Mouse (Mus musculus) liver, postnatal 0 days (tissue): ENCODE data around the gene Tmem88. TPM values are rescaled to one million over a fixed set of nuclear protein-coding genes. Genes with fewer than 3 reads are reported as not detected.
A peak's percentile ranks its signal among the peaks of the same experiment; 100 is the strongest.

Experiments
- ATAC-seq: fragments of 200-750 bp; cut with Nextera tagmentation; 2 replicates; pipeline ENCODE4 v1.8.0; 2017; ENCODE audit warnings: mild to moderate bottlenecking, moderate library complexity
- DNase-seq: peaks from one replicate; pipeline ENCODE4 v3.0.0-alpha.2; 2016
- H3K27ac ChIP-seq: fragments of 300-500 bp; sonication (generic); 2 replicates; pipeline ENCODE4 v1.5.1; 2014; ENCODE audit warnings: antibody characterized with exemption, moderate library complexity, mild to moderate bottlenecking, low read depth
- H3K27me3 ChIP-seq: fragments of 300-500 bp; sonication (generic); 2 replicates; pipeline ENCODE4 v1.6.1; 2014; ENCODE audit warnings: low read length, control low read depth, mixed read lengths; ENCODE audit not compliant: insufficient read depth
- H3K36me3 ChIP-seq: fragments of 300-500 bp; sonication (generic); replicated peaks from 2 replicates; pipeline ENCODE4 v1.6.1; 2014; ENCODE audit warnings: mild to moderate bottlenecking, control low read depth, low read length, moderate library complexity, mixed read lengths; ENCODE audit not compliant: insufficient read depth
- H3K4me1 ChIP-seq: fragments of 300-500 bp; sonication (generic); 2 replicates; pipeline ENCODE4 v1.6.1; 2014; ENCODE audit warnings: antibody characterized with exemption, mild to moderate bottlenecking, control low read depth; ENCODE audit not compliant: insufficient read depth
- H3K4me2 ChIP-seq: fragments of 300-500 bp; sonication (generic); 2 replicates; pipeline ENCODE4 v1.6.1; 2014; ENCODE audit warnings: low read depth, mild to moderate bottlenecking, low read length, moderate library complexity, mixed read lengths
- H3K4me3 ChIP-seq: fragments of 300-500 bp; sonication (generic); 2 replicates; pipeline ENCODE4 v1.5.1; 2014; ENCODE audit warnings: low read depth, low read length
- H3K9ac ChIP-seq: fragments of 300-500 bp; sonication (generic); replicated peaks from 2 replicates; pipeline ENCODE4 v1.6.1; 2014; ENCODE audit warnings: mild to moderate bottlenecking, moderate library complexity
- H3K9me3 ChIP-seq: fragments of 300-500 bp; sonication (generic); 2 replicates; pipeline ENCODE4 v1.6.1; 2016; ENCODE audit warnings: mild to moderate bottlenecking, control low read depth, low read length, mixed read lengths
- CTCF ChIP-seq: sonication (generic); IDR thresholded peaks from 2 replicates; pipeline ENCODE4 v1.5.1; 2016; ENCODE audit warnings: antibody characterized with exemption, low read depth
- EP300 ChIP-seq: IDR thresholded peaks from 2 replicates; pipeline ENCODE4 v1.6.1; 2016; ENCODE audit warnings: antibody characterized with exemption, low read depth, mild to moderate bottlenecking
- WGBS: fragments of 180-500 bp; shearing (Covaris S2); extraction: QIAGEN DNeasy Blood & Tissue Kit; methylation state at CpG from one replicate; pipeline ENCODE4 v1.1.7; 2014; ENCODE audit not compliant: insufficient replicate concordance; 5-methylcytosine and 5-hydroxymethylcytosine counted together
- polyA plus RNA-seq: library from polyadenylated mRNA; unstranded; fragments of >200 nt; fragmentation: Nextera tagmentation; extraction: Ambion mirVana; gene quantifications from 2 replicates; pipeline ENCODE4 v1.2.1, GENCODE M21; 2015

Tmem88 gene
- polyA plus RNA-seq, 1 experiment from 2014 or later: 12.3 TPM

GRCm38 (mm10) chr11:69367616-69368355 is 30.2 kb downstream of the Tmem88 start:
- peaks cover 48% of the 10 kb centered on the region for H3K4me1 ChIP-seq

DNA sequence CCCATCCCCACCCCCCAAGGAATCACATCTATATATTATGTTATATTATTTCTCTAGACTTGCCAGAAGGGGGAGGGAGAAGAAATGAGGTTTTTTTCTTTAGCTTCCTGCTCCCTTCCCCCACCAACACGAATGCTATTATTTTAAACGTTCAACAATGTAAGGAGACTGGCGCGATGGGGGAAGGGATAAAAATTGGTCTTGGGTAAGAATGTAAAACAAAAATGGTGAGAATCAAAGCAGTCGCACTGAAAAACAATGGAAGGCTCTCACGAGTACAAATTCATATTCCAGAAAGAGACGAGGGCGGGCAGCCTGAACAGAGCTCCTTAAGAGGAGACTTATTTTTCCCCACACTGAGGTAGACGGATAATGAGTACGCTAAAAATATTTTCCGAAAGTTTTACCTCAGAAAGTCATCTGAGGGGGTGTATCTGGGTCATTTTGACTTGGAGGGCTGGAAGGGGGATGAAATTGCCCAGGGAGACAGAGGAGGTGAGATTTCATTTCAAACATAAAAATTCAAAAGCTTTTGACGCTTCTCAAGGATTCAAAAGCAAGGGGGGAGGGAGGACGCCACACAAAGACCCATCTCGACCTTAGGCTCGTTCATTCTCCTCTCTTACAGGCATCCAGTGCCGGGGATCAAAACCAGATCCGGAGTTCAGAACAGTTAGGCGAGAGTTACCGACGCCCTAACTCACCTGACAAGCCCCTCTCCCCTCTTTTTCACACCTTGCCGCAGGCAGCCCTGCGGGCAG is 31.0 kb downstream of the Tmem88 start:
- Histone ChIP-seq H3K4me2 (peak overlapping the region; percentile 87), H3K9ac (peak overlapping the region; percentile 92), H3K9me3 (no peaks in the 10 kb centered on the region), H3K4me3 (peak overlapping the region; percentile 83), H3K27me3 (peaks cover 20% of the 10 kb centered on the region), H3K27ac (peak overlapping the region; percentile 91), H3K4me1 (peaks cover 43% of the 10 kb centered on the region), H3K36me3 (no peaks in the 10 kb centered on the region)
- TF ChIP-seq CTCF (no peak), EP300 (no peak)
- WGBS: under 1% methylated on average over 22 of the region's 22 CpGs
- no peak for DNase-seq
- no peak for ATAC-seq

More at GRCm38 (mm10) chr11:69367616-69368355, 30.2 kb downstream of the Tmem88 start:
- ATAC-seq: no peak
- Histone ChIP-seq H3K27me3 (peaks cover 20% of the 10 kb centered on the region), H3K4me2 (peak overlapping the region; percentile 87), H3K4me3 (peak overlapping the region; percentile 83), H3K27ac (peak overlapping the region; percentile 91), H3K36me3 (no peaks in the 10 kb centered on the region), H3K9ac (peak overlapping the region; percentile 92), H3K9me3 (no peaks in the 10 kb centered on the region)
- DNase-seq: peak; percentile 49
- no peak for TF ChIP-seq EP300
- no peak for TF ChIP-seq CTCF
- WGBS: 2% methylated on average over 22 of the region's 22 CpGs

DNA sequence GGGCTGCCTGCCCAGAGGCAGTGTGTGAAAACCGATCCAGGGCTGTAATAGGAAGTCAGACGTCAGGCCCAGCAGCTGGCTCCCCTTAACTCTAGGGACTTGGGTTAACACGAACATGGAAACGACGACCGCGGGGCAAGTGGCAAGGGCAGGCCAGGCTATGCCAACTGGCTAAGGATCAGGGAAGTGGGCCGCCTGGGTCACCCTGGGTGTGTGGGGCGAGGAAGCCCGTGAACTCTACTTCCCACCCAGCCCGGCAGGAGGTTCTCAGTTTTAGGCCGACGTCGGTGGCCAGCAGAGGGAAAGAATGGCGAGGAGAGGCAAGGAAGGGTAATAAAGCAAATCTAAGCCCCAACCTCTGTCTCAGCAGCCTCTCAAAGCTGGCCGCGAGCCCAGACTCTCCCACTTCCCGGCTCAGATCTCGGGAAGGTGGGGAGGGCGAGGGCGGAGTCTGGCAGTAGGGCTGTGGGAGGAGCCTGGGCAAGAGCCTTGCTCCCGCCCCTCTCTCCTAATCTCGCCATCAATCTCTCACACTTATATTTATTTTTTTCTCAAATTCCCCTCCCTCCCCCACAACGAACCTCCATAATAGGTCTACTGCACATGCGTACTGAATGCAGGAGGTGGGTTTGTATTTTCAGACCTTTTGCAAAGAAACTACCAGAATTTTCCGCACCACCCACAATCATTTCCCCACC is 31.7 kb downstream of the Tmem88 start:
- peaks cover 7% of the 10 kb centered on the region; the same call in 1 of the 2 replicates for H3K36me3 ChIP-seq
- peak overlapping the region; percentile 91 for H3K27ac ChIP-seq
- under 1% methylated on average over 26 of the region's 26 CpGs for WGBS
- TF ChIP-seq EP300 (no peak), CTCF (no peak)
- ATAC-seq (peak; percentile 48), DNase-seq (peak; percentile 89)
- H3K9ac ChIP-seq: peak overlapping the region; percentile 92
- no peaks in the 10 kb centered on the region for H3K9me3 ChIP-seq
- peaks cover 43% of the 10 kb centered on the region for H3K4me1 ChIP-seq
- H3K27me3 ChIP-seq: peaks cover 20% of the 10 kb centered on the region
- peak overlapping the region; percentile 87 for H3K4me2 ChIP-seq
- peak overlapping the region; percentile 83 for H3K4me3 ChIP-seq

DNA sequence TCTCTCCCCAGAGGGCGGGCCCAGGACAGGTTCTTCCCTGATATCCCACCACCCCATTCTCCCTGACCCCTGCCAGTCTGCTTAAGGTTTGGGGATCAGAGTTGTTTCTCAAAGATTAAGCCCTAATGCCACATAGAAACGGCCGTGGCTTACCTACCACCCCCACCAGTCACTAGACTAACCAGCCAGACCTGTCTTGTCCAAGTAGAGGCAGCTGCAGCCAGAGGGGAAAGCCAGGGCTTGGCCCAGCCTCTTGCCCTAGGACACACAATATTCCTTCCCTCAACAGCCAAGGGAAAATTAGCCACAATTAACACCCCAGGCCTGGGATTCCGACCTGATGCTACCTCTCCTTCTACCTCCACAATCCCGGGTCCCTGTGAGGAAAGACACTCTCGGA is 32.3 kb downstream of the Tmem88 start:
- no peak for ATAC-seq
- Histone ChIP-seq H3K36me3 (peaks cover 11% of the 10 kb centered on the region; the same call in 1 of the 2 replicates), H3K9ac (0 out of 2 replicates have a peak overlapping the region, but pooled peaks have one; percentile 21), H3K4me1 (peaks cover 40% of the 10 kb centered on the region), H3K27me3 (peaks cover 20% of the 10 kb centered on the region), H3K9me3 (no peaks in the 10 kb centered on the region), H3K4me2 (peak overlapping the region; percentile 87), H3K27ac (peak overlapping the region; percentile 86), H3K4me3 (peak overlapping the region; percentile 83; the same call in 1 of the 2 replicates)
- WGBS: 41% methylated on average over 6 of the region's 6 CpGs
- DNase-seq: no peak
- no peak for TF ChIP-seq CTCF
- no peak for TF ChIP-seq EP300

DNA sequence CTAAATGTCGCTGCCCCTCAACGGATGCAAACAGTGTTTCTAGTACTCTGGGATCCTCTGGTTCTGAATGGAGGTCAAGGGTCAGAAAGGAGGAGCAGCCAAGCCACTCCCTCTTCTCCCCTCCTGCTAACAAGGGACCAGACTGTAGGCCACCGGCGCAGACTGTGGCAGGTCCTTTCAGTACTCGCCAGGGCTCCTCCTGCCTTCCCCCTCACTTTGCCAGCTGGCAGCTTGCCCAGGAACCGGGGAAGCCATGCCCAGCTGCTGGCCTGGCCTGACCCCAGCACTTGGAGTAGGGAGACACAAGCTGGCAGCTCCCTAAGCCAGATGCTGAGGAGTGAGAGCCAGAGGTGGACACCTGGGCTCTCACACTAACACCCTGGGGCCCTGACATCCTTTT is 33.1 kb downstream of the Tmem88 start:
- ATAC-seq: peak; percentile 87
- peak overlapping the region; percentile 32 for H3K4me3 ChIP-seq
- no peaks in the 10 kb centered on the region for H3K9me3 ChIP-seq
- H3K27me3 ChIP-seq: peaks cover 20% of the 10 kb centered on the region
- peaks cover 37% of the 10 kb centered on the region for H3K4me1 ChIP-seq
- peak overlapping the region; percentile 84 for H3K27ac ChIP-seq
- peak; percentile 90 for DNase-seq
- H3K4me2 ChIP-seq: peak overlapping the region; percentile 62
- H3K36me3 ChIP-seq: peaks cover 14% of the 10 kb centered on the region; the same call in 1 of the 2 replicates
- WGBS: 29% methylated on average over 6 of the region's 6 CpGs
- H3K9ac ChIP-seq: peak overlapping the region; percentile 50; the same call in 1 of the 2 replicates
- TF ChIP-seq CTCF (no peak), EP300 (no peak)

GRCm38 (mm10) chr11:69364376-69364775 is 33.7 kb downstream of the Tmem88 start:
- ATAC-seq (peak; percentile 51), DNase-seq (no peak)
- TF ChIP-seq EP300 (no peak), CTCF (no peak)
- Histone ChIP-seq H3K36me3 (peaks cover 15% of the 10 kb centered on the region; the same call in 1 of the 2 replicates), H3K27me3 (peaks cover 18% of the 10 kb centered on the region), H3K4me1 (peaks cover 37% of the 10 kb centered on the region), H3K4me2 (peak overlapping the region; percentile 62), H3K9me3 (no peaks in the 10 kb centered on the region), H3K27ac (peak overlapping the region; percentile 84), H3K9ac (peak overlapping the region; percentile 50), H3K4me3 (peak overlapping the region; percentile 32)
- 54% methylated on average over 8 of the region's 8 CpGs for WGBS
